Mouse (Mus musculus): Measurements from ENCODE around the gene Asf1b. TPM values are rescaled to one million over a fixed set of nuclear protein-coding genes. Genes with fewer than 3 reads are reported as not detected.
A peak's percentile ranks its signal among the peaks of the same experiment; 100 is the strongest.

Gene Asf1b
- polyA plus RNA-seq (2012; ENCODE audit: insufficient read depth, insufficient read length, missing spikeins): 3.3 and 3.8 TPM in 2 replicates

GRCm38 (mm10) chr8:83955106-83955957 lies at the start of gene Asf1b, which contains the start of gene Gm10644:
Gene Asf1b, plus strand, starts transcription at chr8:83955507.
Gene Gm10644, minus strand, starts transcription at chr8:83955205.
- Histone ChIP-seq H3K27ac (replicated peaks; ENCODE audit: low read depth, low read length) (no peak within 1 kb of the TSS), H3K4me1 (ENCODE audit: control insufficient read depth, insufficient read depth, insufficient read length, low read length) (no peaks in the 10 kb centered on the region), H3K4me3 (ENCODE audit: insufficient read depth, low read depth, low read length) (peak within 1 kb of the TSS; percentile 61)

- H3K27ac ChIP-seq (replicated peaks; ENCODE audit: low read depth, low read length): no peak overlapping the region
- H3K4me1 ChIP-seq (ENCODE audit: control insufficient read depth, insufficient read depth, insufficient read length, low read length): no peaks in the 10 kb centered on the region
- H3K4me3 ChIP-seq (ENCODE audit: insufficient read depth, low read depth, low read length): no peak overlapping the region
Measured at GRCm38 (mm10) chr8:83908583-83908982, 46.7 kb upstream of the Asf1b start.

GRCm38 (mm10) chr8:83909311-83909710 lies 46.0 kb upstream of the Asf1b start:
- no peaks in the 10 kb centered on the region for H3K4me1 ChIP-seq (ENCODE audit: control insufficient read depth, insufficient read depth, insufficient read length, low read length)
- no peak overlapping the region for H3K4me3 ChIP-seq (ENCODE audit: insufficient read depth, low read depth, low read length)
- no peak overlapping the region for H3K27ac ChIP-seq (replicated peaks; ENCODE audit: low read depth, low read length)

- Histone ChIP-seq H3K4me1 (ENCODE audit: control insufficient read depth, insufficient read depth, insufficient read length, low read length) (0 out of 2 replicates have a peak, but pooled peaks cover 2% of the 10 kb centered on the region), H3K4me3 (ENCODE audit: insufficient read depth, low read depth, low read length) (no peak overlapping the region), H3K27ac (replicated peaks; ENCODE audit: low read depth, low read length) (no peak overlapping the region)
Measured at GRCm38 (mm10) chr8:83911809-83912731, 43.2 kb upstream of the Asf1b start.

GRCm38 (mm10) chr8:83914232-83914631 lies 41.1 kb upstream of the Asf1b start:
- Histone ChIP-seq H3K27ac (replicated peaks; ENCODE audit: low read depth, low read length) (no peak overlapping the region), H3K4me3 (ENCODE audit: insufficient read depth, low read depth, low read length) (no peak overlapping the region), H3K4me1 (ENCODE audit: control insufficient read depth, insufficient read depth, insufficient read length, low read length) (0 out of 2 replicates have a peak, but pooled peaks cover 2% of the 10 kb centered on the region)

GRCm38 (mm10) chr8:83914860-83915259 lies 40.4 kb upstream of the Asf1b start:
- H3K4me3 ChIP-seq (ENCODE audit: insufficient read depth, low read depth, low read length): no peak overlapping the region
- no peak overlapping the region for H3K27ac ChIP-seq (replicated peaks; ENCODE audit: low read depth, low read length)
- 0 out of 2 replicates have a peak, but pooled peaks cover 2% of the 10 kb centered on the region for H3K4me1 ChIP-seq (ENCODE audit: control insufficient read depth, insufficient read depth, insufficient read length, low read length)

- Histone ChIP-seq H3K27ac (replicated peaks; ENCODE audit: low read depth, low read length) (no peak overlapping the region), H3K4me3 (ENCODE audit: insufficient read depth, low read depth, low read length) (no peak overlapping the region), H3K4me1 (ENCODE audit: control insufficient read depth, insufficient read depth, insufficient read length, low read length) (0 out of 2 replicates have a peak, but pooled peaks cover 2% of the 10 kb centered on the region)
Measured at GRCm38 (mm10) chr8:83916015-83916414, 39.3 kb upstream of the Asf1b start.

- Histone ChIP-seq H3K4me1 (ENCODE audit: control insufficient read depth, insufficient read depth, insufficient read length, low read length) (0 out of 2 replicates have a peak, but pooled peaks cover 2% of the 10 kb centered on the region), H3K4me3 (ENCODE audit: insufficient read depth, low read depth, low read length) (no peak overlapping the region), H3K27ac (replicated peaks; ENCODE audit: low read depth, low read length) (no peak overlapping the region)
Measured at GRCm38 (mm10) chr8:83917566-83917965, 37.7 kb upstream of the Asf1b start.

- Histone ChIP-seq H3K4me1 (ENCODE audit: control insufficient read depth, insufficient read depth, insufficient read length, low read length) (no peaks in the 10 kb centered on the region), H3K27ac (replicated peaks; ENCODE audit: low read depth, low read length) (no peak overlapping the region), H3K4me3 (ENCODE audit: insufficient read depth, low read depth, low read length) (no peak overlapping the region)
Measured at GRCm38 (mm10) chr8:83921558-83921957, 33.7 kb upstream of the Asf1b start.

GRCm38 (mm10) chr8:83922727-83923126 lies 32.6 kb upstream of the Asf1b start:
- Histone ChIP-seq H3K27ac (replicated peaks; ENCODE audit: low read depth, low read length) (no peak overlapping the region), H3K4me3 (ENCODE audit: insufficient read depth, low read depth, low read length) (no peak overlapping the region), H3K4me1 (ENCODE audit: control insufficient read depth, insufficient read depth, insufficient read length, low read length) (no peaks in the 10 kb centered on the region)

GRCm38 (mm10) chr8:83924585-83924984 lies 30.7 kb upstream of the Asf1b start:
- Histone ChIP-seq H3K4me1 (ENCODE audit: control insufficient read depth, insufficient read depth, insufficient read length, low read length) (no peaks in the 10 kb centered on the region), H3K4me3 (ENCODE audit: insufficient read depth, low read depth, low read length) (no peak overlapping the region), H3K27ac (replicated peaks; ENCODE audit: low read depth, low read length) (no peak overlapping the region)

- H3K4me3 ChIP-seq (ENCODE audit: insufficient read depth, low read depth, low read length): no peak overlapping the region
- H3K27ac ChIP-seq (replicated peaks; ENCODE audit: low read depth, low read length): no peak overlapping the region
- H3K4me1 ChIP-seq (ENCODE audit: control insufficient read depth, insufficient read depth, insufficient read length, low read length): no peaks in the 10 kb centered on the region
Measured at GRCm38 (mm10) chr8:83926266-83926665, 29.0 kb upstream of the Asf1b start.

GRCm38 (mm10) chr8:83934222-83934621 lies 21.1 kb upstream of the Asf1b start:
- H3K4me3 ChIP-seq (ENCODE audit: insufficient read depth, low read depth, low read length): no peak overlapping the region
- H3K4me1 ChIP-seq (ENCODE audit: control insufficient read depth, insufficient read depth, insufficient read length, low read length): no peaks in the 10 kb centered on the region
- no peak overlapping the region for H3K27ac ChIP-seq (replicated peaks; ENCODE audit: low read depth, low read length)

GRCm38 (mm10) chr8:83934994-83935393 lies 20.3 kb upstream of the Asf1b start:
- no peak overlapping the region for H3K27ac ChIP-seq (replicated peaks; ENCODE audit: low read depth, low read length)
- H3K4me1 ChIP-seq (ENCODE audit: control insufficient read depth, insufficient read depth, insufficient read length, low read length): no peaks in the 10 kb centered on the region
- H3K4me3 ChIP-seq (ENCODE audit: insufficient read depth, low read depth, low read length): no peak overlapping the region

- Histone ChIP-seq H3K4me1 (ENCODE audit: control insufficient read depth, insufficient read depth, insufficient read length, low read length) (no peaks in the 10 kb centered on the region), H3K27ac (replicated peaks; ENCODE audit: low read depth, low read length) (no peak overlapping the region), H3K4me3 (ENCODE audit: insufficient read depth, low read depth, low read length) (no peak overlapping the region)
Measured at GRCm38 (mm10) chr8:83935435-83935834, 19.9 kb upstream of the Asf1b start.
